27 mouse cellular contexts compared by ENCODE assay signal in the genomic region with DNA sequence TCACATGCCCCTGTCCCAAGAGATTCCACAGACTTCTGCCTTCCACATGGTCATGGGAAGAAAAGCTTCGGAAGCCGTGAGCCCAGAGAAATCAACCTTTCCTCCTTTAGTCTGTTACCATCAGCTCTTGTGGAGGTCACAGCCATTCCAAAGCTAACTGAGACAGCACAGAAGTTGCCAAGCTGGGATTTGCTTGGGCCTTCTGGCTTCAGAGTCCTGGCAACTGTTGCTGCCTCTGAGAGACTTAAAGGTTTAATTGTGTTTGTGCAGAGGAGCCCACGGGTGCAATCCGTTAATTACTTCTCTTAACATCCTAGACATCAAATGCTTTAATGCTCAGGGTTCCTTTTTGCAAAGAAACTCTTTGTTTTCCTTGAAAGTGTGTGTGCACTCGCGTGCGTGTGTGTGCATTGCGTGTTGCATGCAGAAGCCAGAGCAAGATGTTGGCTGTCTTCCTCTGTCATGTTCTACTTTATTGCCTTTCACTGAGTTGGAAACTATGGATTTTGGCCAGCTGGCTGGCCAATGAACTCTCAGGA. TPM values are rescaled to one million over a fixed set of nuclear protein-coding genes. Genes with fewer than 3 reads are reported as not detected.
"Had no signal": no experiment of that assay in that cellular context is flagged by ENCODE, and none has a peak within 500 bp of the region (broad histone marks: within the 10 kb centered on the region; RNA-seq: fewer than 3 reads in every experiment).

No protein-coding gene starts in this region.

- H3K9me3 ChIP-seq: limb, embryonic 12.5 days; liver, embryonic 13.5 days; neural tube, embryonic 13.5 days had no signal

- H3K27me3 ChIP-seq: limb, embryonic 12.5 days; liver, embryonic 13.5 days; neural tube, embryonic 13.5 days had no signal

- H3K4me3 ChIP-seq: limb, embryonic 12.5 days; liver, embryonic 13.5 days; myocyte; neural tube, embryonic 13.5 days had no signal

- DNase-seq: kidney, adult 9 months; kidney, postnatal 14 days; kidney, postnatal 4 days; liver, embryonic 13.5 days; lung, adult 2 months; lung, postnatal 14 days; lung, postnatal 4 days; midbrain, embryonic 14.5 days; retina, postnatal 1 day; right cerebral cortex, postnatal 25 days; spleen, adult 18-20 months; thymus, adult 18-20 months; thymus, postnatal 36 days had no signal

- H3K27ac ChIP-seq: limb, embryonic 12.5 days; liver, embryonic 13.5 days; neural tube, embryonic 13.5 days had no signal

- H3K4me2 ChIP-seq: limb, embryonic 12.5 days; liver, embryonic 13.5 days; midbrain, embryonic 11.5 days; neural tube, embryonic 13.5 days had no signal

- H3K36me3 ChIP-seq: limb, embryonic 12.5 days; liver, embryonic 13.5 days; neural tube, embryonic 13.5 days had no signal

- H3K4me1 ChIP-seq: liver, embryonic 13.5 days had no signal

- H3K9ac ChIP-seq: limb, embryonic 12.5 days; liver, embryonic 13.5 days; neural tube, embryonic 13.5 days had no signal

RNA-seq across cellular contexts. Expression of gene Gm9964, which starts 20.2 kb away (rescaled TPM):
- total RNA-seq: liver, adult 2 months; megakaryocyte progenitor cell, adult 5-6 weeks; megakaryocyte-erythroid progenitor cell, adult 5-6 weeks; monocyte, adult 5-6 weeks; neutrophil, adult 5-6 weeks had no signal
- polyA plus RNA-seq: kidney, embryonic 16.5 days; limb, embryonic 12.5 days; liver, adult 2 months; liver, embryonic 13.5 days; liver, embryonic 16.5 days; lung, adult 2 months; lung, embryonic 16.5 days; midbrain, embryonic 11.5 days; midbrain, embryonic 14.5 days; myocyte; neural tube, embryonic 13.5 days; stomach, embryonic 16.5 days; urinary bladder, adult 2 months had no signal
